Mouse (Mus musculus): ENCODE results near the gene Mgarp. TPM values are rescaled to one million over a fixed set of nuclear protein-coding genes. Genes with fewer than 3 reads are reported as not detected.
A peak's percentile ranks its signal among the peaks of the same experiment; 100 is the strongest.
"Not testable (repeated sequence)": the region's sequence is repeated elsewhere in the genome, so short reads cannot be mapped to it uniquely, and the experiment has no call there.

The Mgarp gene
- polyA plus RNA-seq, 1 experiment from 2014 or later, result 0.59 TPM

DNA sequence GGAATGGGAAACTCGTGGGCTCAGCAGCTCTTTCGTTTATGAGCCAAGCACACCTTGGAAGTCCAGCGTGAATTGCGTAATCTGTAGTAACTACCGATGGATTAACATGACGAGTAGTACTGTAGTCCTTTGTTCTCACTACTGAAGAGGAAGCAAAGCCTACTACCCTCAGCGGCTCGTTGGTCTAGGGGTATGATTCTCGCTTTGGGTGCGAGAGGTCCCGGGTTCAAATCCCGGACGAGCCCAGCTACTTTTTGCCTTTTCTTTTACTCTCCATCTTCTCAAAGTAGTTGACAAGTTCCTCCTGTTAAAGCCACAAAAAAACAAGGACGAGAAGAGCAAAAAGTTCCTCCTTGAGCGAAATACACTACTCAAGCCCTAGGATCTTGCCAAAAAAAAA lies 38.4 kb downstream of the Mgarp start:
- Histone ChIP-seq H3K4me3 (ENCODE audit: low read depth, low read length) (peak overlapping the region; percentile 61), H3K27ac (ENCODE audit: low read depth, low read length) (peak overlapping the region; percentile 84; the same call in 1 of the 2 replicates), H3K4me1 (replicated peaks; ENCODE audit: control insufficient read depth, insufficient read depth, low read length) (peaks cover 5% of the 10 kb centered on the region; the same call in 1 of the 2 replicates), H3K27me3 (replicated peaks; ENCODE audit: control insufficient read depth, insufficient read depth, low read length) (no peaks in the 10 kb centered on the region), H3K9ac (ENCODE audit: low read depth, low read length) (peak overlapping the region; percentile 66; the same call in 1 of the 2 replicates), H3K9me3 (ENCODE audit: control insufficient read depth) (no peaks in the 10 kb centered on the region), H3K36me3 (ENCODE audit: control insufficient read depth, insufficient read depth) (no peaks in the 10 kb centered on the region), H3K4me2 (replicated peaks; ENCODE audit: low read depth) (peak overlapping the region; percentile 87)
- peak; percentile 71 for ATAC-seq
- no peak for TF ChIP-seq CTCF (IDR thresholded peaks at IDR 0.05; ENCODE audit: low read depth)
- WGBS, result 1% methylated on average over 15 of the region's 15 CpGs

DNA sequence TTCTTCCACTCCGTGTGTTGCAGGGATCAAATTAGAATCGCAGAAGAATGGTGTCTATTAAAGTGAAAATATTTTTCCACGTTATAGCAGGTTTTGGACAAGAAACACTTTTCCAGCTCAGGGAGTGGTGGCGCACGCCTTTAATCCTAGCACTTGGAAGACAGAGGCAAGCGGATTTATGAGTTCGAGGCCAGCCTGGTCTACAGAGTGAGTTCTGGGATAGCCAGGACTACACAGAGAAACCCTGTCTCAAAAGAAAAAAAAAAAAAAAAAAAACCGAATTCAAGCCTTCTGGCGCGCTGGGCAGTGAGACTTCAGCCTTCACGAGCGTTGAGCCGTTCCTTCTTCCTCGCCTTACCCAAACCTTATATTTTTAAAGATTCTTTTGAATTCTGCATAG lies 38.9 kb downstream of the Mgarp start:
- peak overlapping the region; percentile 87 for H3K4me2 ChIP-seq (replicated peaks; ENCODE audit: low read depth)
- H3K27me3 ChIP-seq (replicated peaks; ENCODE audit: control insufficient read depth, insufficient read depth, low read length), result no peaks in the 10 kb centered on the region
- ATAC-seq, result no peak
- H3K9me3 ChIP-seq (ENCODE audit: control insufficient read depth), result no peaks in the 10 kb centered on the region
- H3K27ac ChIP-seq (ENCODE audit: low read depth, low read length), result no peak overlapping the region
- no peak overlapping the region for H3K9ac ChIP-seq (ENCODE audit: low read depth, low read length)
- no peak for TF ChIP-seq CTCF (IDR thresholded peaks at IDR 0.05; ENCODE audit: low read depth)
- H3K4me1 ChIP-seq (replicated peaks; ENCODE audit: control insufficient read depth, insufficient read depth, low read length), result peaks cover 5% of the 10 kb centered on the region; the same call in 1 of the 2 replicates
- 14% methylated on average over 14 of the region's 14 CpGs for WGBS
- H3K36me3 ChIP-seq (ENCODE audit: control insufficient read depth, insufficient read depth), result no peaks in the 10 kb centered on the region
- H3K4me3 ChIP-seq (ENCODE audit: low read depth, low read length), result peak overlapping the region; percentile 61

DNA sequence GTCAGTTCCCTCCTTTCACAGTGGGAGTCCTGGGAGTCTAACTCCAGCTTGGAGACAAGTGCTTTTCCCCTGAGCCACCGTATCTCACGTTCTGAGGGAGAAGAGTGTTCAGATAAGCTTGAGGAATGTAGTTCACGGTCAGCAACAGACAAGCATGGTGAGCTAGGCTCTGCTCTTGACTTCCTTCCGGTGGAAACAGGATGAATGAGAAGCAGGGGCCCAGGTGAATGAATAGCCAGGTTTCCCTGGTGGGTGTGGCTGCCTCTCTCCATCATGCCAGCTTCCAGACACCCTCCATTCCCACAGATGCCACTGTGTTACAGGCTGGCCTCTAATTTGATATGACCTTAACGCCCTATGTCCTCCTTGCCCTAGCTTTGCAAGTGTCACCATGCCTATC lies 39.5 kb downstream of the Mgarp start:
- Histone ChIP-seq H3K4me3 (ENCODE audit: low read depth, low read length) (no peak overlapping the region), H3K4me2 (replicated peaks; ENCODE audit: low read depth) (peak overlapping the region; percentile 87; the same call in 1 of the 2 replicates), H3K36me3 (ENCODE audit: control insufficient read depth, insufficient read depth) (no peaks in the 10 kb centered on the region), H3K27me3 (replicated peaks; ENCODE audit: control insufficient read depth, insufficient read depth, low read length) (no peaks in the 10 kb centered on the region), H3K27ac (ENCODE audit: low read depth, low read length) (peak overlapping the region; percentile 50; the same call in 1 of the 2 replicates), H3K9me3 (ENCODE audit: control insufficient read depth) (no peaks in the 10 kb centered on the region), H3K4me1 (replicated peaks; ENCODE audit: control insufficient read depth, insufficient read depth, low read length) (peaks cover 5% of the 10 kb centered on the region; the same call in 1 of the 2 replicates), H3K9ac (ENCODE audit: low read depth, low read length) (no peak overlapping the region)
- TF ChIP-seq CTCF (IDR thresholded peaks at IDR 0.05; ENCODE audit: low read depth), result no peak
- WGBS, result 26% methylated on average over 5 of the region's 5 CpGs
- ATAC-seq, result peak; percentile 15

DNA sequence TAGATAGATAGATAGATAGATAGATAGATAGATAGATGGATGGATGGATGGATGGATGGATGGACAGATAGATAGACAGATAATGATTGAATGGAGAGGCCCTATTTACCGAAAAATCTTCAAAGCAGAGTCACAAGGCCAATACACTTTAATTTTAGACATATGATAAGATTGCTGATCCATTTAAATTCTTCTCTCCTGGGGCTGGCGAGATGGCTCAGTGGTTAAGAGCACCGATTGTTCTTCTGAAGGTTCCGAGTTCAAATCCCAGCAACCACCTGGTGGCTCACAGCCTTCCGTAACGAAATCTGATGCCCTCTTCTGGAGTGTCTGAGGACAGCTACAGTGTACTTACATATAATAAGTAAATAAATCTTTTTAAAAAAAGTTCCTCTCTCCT lies 41.6 kb downstream of the Mgarp start:
- ATAC-seq; H3K27me3 ChIP-seq (replicated peaks; ENCODE audit: control insufficient read depth, insufficient read depth, low read length); H3K4me2 ChIP-seq (replicated peaks; ENCODE audit: low read depth); H3K9ac ChIP-seq (ENCODE audit: low read depth, low read length); H3K4me1 ChIP-seq (replicated peaks; ENCODE audit: control insufficient read depth, insufficient read depth, low read length); H3K27ac ChIP-seq (ENCODE audit: low read depth, low read length); H3K36me3 ChIP-seq (ENCODE audit: control insufficient read depth, insufficient read depth); H3K4me3 ChIP-seq (ENCODE audit: low read depth, low read length); H3K9me3 ChIP-seq (ENCODE audit: control insufficient read depth): not testable (repeated sequence)
- 91% methylated on average over 6 of the region's 6 CpGs for WGBS

DNA sequence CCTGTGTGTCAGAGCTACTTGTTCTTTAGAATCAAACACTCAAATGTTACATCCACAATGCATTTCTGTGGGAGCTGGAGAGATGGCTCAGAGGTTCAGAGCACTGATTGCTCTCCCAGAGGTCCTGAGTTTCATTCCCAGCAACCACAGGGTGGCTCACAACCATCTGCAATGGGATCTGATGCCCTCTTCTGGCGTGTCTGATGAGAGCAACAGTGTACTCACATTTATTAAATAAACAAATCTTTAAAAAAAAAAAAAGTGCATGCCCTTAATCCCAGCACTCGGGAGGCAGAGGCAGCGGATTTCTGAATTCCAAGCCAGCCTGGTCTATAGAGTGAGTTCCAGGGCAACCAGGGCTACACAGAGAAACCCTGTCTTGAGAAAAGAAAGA lies 42.5 kb downstream of the Mgarp start:
- 72% methylated on average over 3 of the region's 3 CpGs for WGBS
- no peak for ATAC-seq
- no peak for TF ChIP-seq CTCF (IDR thresholded peaks at IDR 0.05; ENCODE audit: low read depth)

DNA sequence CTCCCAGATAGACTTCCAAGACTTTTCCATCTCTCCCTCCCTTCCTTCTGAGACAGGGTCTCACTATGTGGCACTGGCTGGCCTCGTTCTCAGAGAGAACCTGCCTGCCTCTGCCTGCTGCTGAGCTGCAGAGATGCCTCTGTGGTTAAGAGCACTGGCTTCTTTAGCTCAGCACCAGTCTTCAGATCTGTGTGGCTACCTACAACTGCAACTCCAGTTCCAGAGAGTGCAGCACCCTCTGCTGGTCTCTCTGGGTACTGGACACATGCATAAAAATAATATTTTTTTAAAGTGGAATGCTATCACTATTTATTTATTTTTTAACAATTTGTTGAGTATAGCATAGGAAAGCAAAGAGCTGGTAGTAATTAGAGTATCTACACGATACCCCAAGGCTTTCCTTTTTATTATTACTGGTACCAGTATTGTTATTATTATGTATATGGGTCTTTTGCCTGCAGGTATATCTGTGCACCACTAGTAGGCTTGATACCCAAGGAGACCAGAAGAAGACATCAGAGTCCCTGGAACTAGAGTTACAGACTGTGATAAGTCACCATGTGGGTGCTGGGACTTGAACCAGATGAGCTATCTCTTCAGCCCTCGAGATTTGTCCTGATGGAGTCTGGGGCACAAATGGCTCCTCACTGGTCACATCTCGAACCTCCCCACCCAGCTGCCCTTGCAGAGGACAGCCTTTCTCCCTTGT lies 43.1 kb downstream of the Mgarp start:
- WGBS, result 67% methylated on average over 4 of the region's 4 CpGs
- ATAC-seq, result no peak
- H3K4me1 ChIP-seq (replicated peaks; ENCODE audit: control insufficient read depth, insufficient read depth, low read length), result no peaks in the 10 kb centered on the region
- H3K9me3 ChIP-seq (ENCODE audit: control insufficient read depth), result no peaks in the 10 kb centered on the region
- H3K27ac ChIP-seq (ENCODE audit: low read depth, low read length), result no peak overlapping the region
- H3K27me3 ChIP-seq (replicated peaks; ENCODE audit: control insufficient read depth, insufficient read depth, low read length), result no peaks in the 10 kb centered on the region
- peak; percentile 80 for TF ChIP-seq CTCF (IDR thresholded peaks at IDR 0.05; ENCODE audit: low read depth)
- H3K4me2 ChIP-seq (replicated peaks; ENCODE audit: low read depth), result no peak overlapping the region
- no peaks in the 10 kb centered on the region for H3K36me3 ChIP-seq (ENCODE audit: control insufficient read depth, insufficient read depth)
- no peak overlapping the region for H3K9ac ChIP-seq (ENCODE audit: low read depth, low read length)
- no peak overlapping the region for H3K4me3 ChIP-seq (ENCODE audit: low read depth, low read length)

More for the DNA sequence above, 42.5 kb downstream of the Mgarp start:
- no peaks in the 10 kb centered on the region for H3K9me3 ChIP-seq (ENCODE audit: control insufficient read depth)
- H3K27ac ChIP-seq (ENCODE audit: low read depth, low read length), result no peak overlapping the region
- H3K4me3 ChIP-seq (ENCODE audit: low read depth, low read length), result no peak overlapping the region
- H3K4me1 ChIP-seq (replicated peaks; ENCODE audit: control insufficient read depth, insufficient read depth, low read length), result peaks cover 5% of the 10 kb centered on the region; the same call in 1 of the 2 replicates
- no peaks in the 10 kb centered on the region for H3K36me3 ChIP-seq (ENCODE audit: control insufficient read depth, insufficient read depth)
- no peak overlapping the region for H3K4me2 ChIP-seq (replicated peaks; ENCODE audit: low read depth)
- no peak overlapping the region for H3K9ac ChIP-seq (ENCODE audit: low read depth, low read length)
- H3K27me3 ChIP-seq (replicated peaks; ENCODE audit: control insufficient read depth, insufficient read depth, low read length), result no peaks in the 10 kb centered on the region
